Mouse (Mus musculus): ENCODE measurements around the gene Skp2. TPM values are rescaled to one million over a fixed set of nuclear protein-coding genes. Genes with fewer than 3 reads are reported as not detected.

Gene Skp2
- polyA plus RNA-seq, 1 experiment from 2014 or later: 76.9 TPM

- no peaks in the 10 kb centered on the region for H3K27me3 ChIP-seq
- H3K36me3 ChIP-seq: 0 out of 2 replicates have a peak, but pooled peaks cover 7% of the 10 kb centered on the region
- no peak for ATAC-seq (ENCODE audit: borderline replicate concordance, extremely low read depth, low FRiP score, low TSS enrichment)
- no peak overlapping the region for H3K27ac ChIP-seq
- WGBS: 73% methylated on average over 5 of the region's 5 CpGs
- no peaks in the 10 kb centered on the region for H3K9me3 ChIP-seq
- no peak overlapping the region for H3K4me3 ChIP-seq
- peaks cover 6% of the 10 kb centered on the region; the same call in 1 of the 2 replicates for H3K4me1 ChIP-seq
- H3K9ac ChIP-seq: no peak overlapping the region
- no peak overlapping the region for H3K4me2 ChIP-seq
Observed at GRCm38 (mm10) chr15:9087421-9087820, 67.8 kb downstream of the Skp2 start.

- no peak overlapping the region for H3K27ac ChIP-seq
- 73% methylated on average over 11 of the region's 11 CpGs for WGBS
- H3K9ac ChIP-seq: no peak overlapping the region
Observed at GRCm38 (mm10) chr15:9086813-9087212, 68.4 kb downstream of the Skp2 start.

GRCm38 (mm10) chr15:9082753-9083152 lies 72.5 kb downstream of the Skp2 start:
- no peak overlapping the region for H3K4me3 ChIP-seq
- ATAC-seq (ENCODE audit: borderline replicate concordance, extremely low read depth, low FRiP score, low TSS enrichment): no peak
- no peaks in the 10 kb centered on the region for H3K9me3 ChIP-seq
- H3K4me2 ChIP-seq: no peak overlapping the region
- H3K27ac ChIP-seq: no peak overlapping the region
- H3K9ac ChIP-seq: no peak overlapping the region
- WGBS: 73% methylated on average over 9 of the region's 9 CpGs
- 0 out of 2 replicates have a peak, but pooled peaks cover 7% of the 10 kb centered on the region for H3K36me3 ChIP-seq
- H3K4me1 ChIP-seq: peaks cover 24% of the 10 kb centered on the region
- H3K27me3 ChIP-seq: no peaks in the 10 kb centered on the region

More at GRCm38 (mm10) chr15:9086813-9087212, 68.4 kb downstream of the Skp2 start:
- no peak for ATAC-seq (ENCODE audit: borderline replicate concordance, extremely low read depth, low FRiP score, low TSS enrichment)
- Histone ChIP-seq H3K9me3 (no peaks in the 10 kb centered on the region), H3K4me3 (no peak overlapping the region), H3K4me2 (no peak overlapping the region), H3K36me3 (0 out of 2 replicates have a peak, but pooled peaks cover 7% of the 10 kb centered on the region), H3K27me3 (no peaks in the 10 kb centered on the region), H3K4me1 (peaks cover 6% of the 10 kb centered on the region; the same call in 1 of the 2 replicates)

- no peak for ATAC-seq (ENCODE audit: borderline replicate concordance, extremely low read depth, low FRiP score, low TSS enrichment)
Observed at GRCm38 (mm10) chr15:9081294-9081693, 73.9 kb downstream of the Skp2 start.

GRCm38 (mm10) chr15:9080206-9080605 lies 75.0 kb downstream of the Skp2 start:
- H3K4me2 ChIP-seq: no peak overlapping the region
- ATAC-seq (ENCODE audit: borderline replicate concordance, extremely low read depth, low FRiP score, low TSS enrichment): no peak
- peak overlapping the region; percentile 59 for H3K27ac ChIP-seq

More at GRCm38 (mm10) chr15:9081294-9081693, 73.9 kb downstream of the Skp2 start:
- Histone ChIP-seq H3K9ac (no peak overlapping the region), H3K27me3 (no peaks in the 10 kb centered on the region), H3K9me3 (no peaks in the 10 kb centered on the region), H3K27ac (no peak overlapping the region), H3K36me3 (no peaks in the 10 kb centered on the region), H3K4me3 (no peak overlapping the region), H3K4me1 (peaks cover 29% of the 10 kb centered on the region), H3K4me2 (no peak overlapping the region)
- 65% methylated on average over 3 of the region's 3 CpGs for whole genome bisulfite sequencing

GRCm38 (mm10) chr15:9079626-9080025 lies 75.6 kb downstream of the Skp2 start:
- 35% methylated on average over 5 of the region's 5 CpGs for WGBS
- no peak overlapping the region for H3K9ac ChIP-seq
- no peak overlapping the region for H3K4me3 ChIP-seq
- no peaks in the 10 kb centered on the region for H3K36me3 ChIP-seq
- H3K4me1 ChIP-seq: peaks cover 45% of the 10 kb centered on the region
- no peaks in the 10 kb centered on the region for H3K27me3 ChIP-seq
- no peak overlapping the region; the same call in 1 of the 2 replicates for H3K4me2 ChIP-seq
- no peaks in the 10 kb centered on the region for H3K9me3 ChIP-seq
- ATAC-seq (ENCODE audit: borderline replicate concordance, extremely low read depth, low FRiP score, low TSS enrichment): no peak
- H3K27ac ChIP-seq: peak overlapping the region; percentile 81

More at GRCm38 (mm10) chr15:9080206-9080605, 75.0 kb downstream of the Skp2 start:
- Histone ChIP-seq H3K4me3 (no peak overlapping the region), H3K4me1 (peaks cover 40% of the 10 kb centered on the region), H3K36me3 (no peaks in the 10 kb centered on the region), H3K27me3 (no peaks in the 10 kb centered on the region), H3K9me3 (no peaks in the 10 kb centered on the region), H3K9ac (no peak overlapping the region)
- WGBS: 48% methylated on average over 4 of the region's 4 CpGs

- H3K9ac ChIP-seq: no peak overlapping the region
- H3K4me1 ChIP-seq: peaks cover 53% of the 10 kb centered on the region
- H3K27ac ChIP-seq: peak overlapping the region; percentile 81
- H3K27me3 ChIP-seq: no peaks in the 10 kb centered on the region
- peak overlapping the region; percentile 25 for H3K4me2 ChIP-seq
- H3K9me3 ChIP-seq: no peaks in the 10 kb centered on the region
- 46% methylated on average over 12 of the region's 12 CpGs for WGBS
- H3K36me3 ChIP-seq: no peaks in the 10 kb centered on the region
- peak; percentile 41; the same call in 1 of the 2 replicates for ATAC-seq (ENCODE audit: borderline replicate concordance, extremely low read depth, low FRiP score, low TSS enrichment)
- H3K4me3 ChIP-seq: no peak overlapping the region
Observed at GRCm38 (mm10) chr15:9078481-9079300, 76.5 kb downstream of the Skp2 start.

- Histone ChIP-seq H3K9me3 (no peaks in the 10 kb centered on the region), H3K27ac (0 out of 2 replicates have a peak overlapping the region, but pooled peaks have one; percentile 29), H3K36me3 (no peaks in the 10 kb centered on the region), H3K9ac (no peak overlapping the region), H3K4me3 (no peak overlapping the region), H3K4me2 (peak overlapping the region; percentile 77), H3K27me3 (no peaks in the 10 kb centered on the region), H3K4me1 (peaks cover 63% of the 10 kb centered on the region)
- no peak for ATAC-seq (ENCODE audit: borderline replicate concordance, extremely low read depth, low FRiP score, low TSS enrichment)
- WGBS: 38% methylated on average over 14 of the region's 14 CpGs
Observed at GRCm38 (mm10) chr15:9075608-9076200, 79.5 kb downstream of the Skp2 start.

GRCm38 (mm10) chr15:9074671-9075070 lies 80.6 kb downstream of the Skp2 start:
- 5% methylated on average over 4 of the region's 4 CpGs for WGBS
- Histone ChIP-seq H3K27ac (no peak overlapping the region; the same call in 1 of the 2 replicates), H3K4me3 (no peak overlapping the region), H3K4me1 (peaks cover 63% of the 10 kb centered on the region), H3K9me3 (no peaks in the 10 kb centered on the region), H3K36me3 (no peaks in the 10 kb centered on the region), H3K27me3 (no peaks in the 10 kb centered on the region), H3K4me2 (peak overlapping the region; percentile 77), H3K9ac (no peak overlapping the region)
- ATAC-seq (ENCODE audit: borderline replicate concordance, extremely low read depth, low FRiP score, low TSS enrichment): no peak

- WGBS: 14% methylated on average over 2 of the region's 2 CpGs
- ATAC-seq (ENCODE audit: borderline replicate concordance, extremely low read depth, low FRiP score, low TSS enrichment): no peak
- no peak overlapping the region for H3K9ac ChIP-seq
- H3K4me2 ChIP-seq: peak overlapping the region; percentile 77
- H3K4me3 ChIP-seq: peak overlapping the region; percentile 80; the same call in 1 of the 2 replicates
- no peaks in the 10 kb centered on the region for H3K27me3 ChIP-seq
- H3K9me3 ChIP-seq: no peaks in the 10 kb centered on the region
- H3K27ac ChIP-seq: 0 out of 2 replicates have a peak overlapping the region, but pooled peaks have one; percentile 22
- H3K4me1 ChIP-seq: peaks cover 61% of the 10 kb centered on the region
- no peaks in the 10 kb centered on the region for H3K36me3 ChIP-seq
Observed at GRCm38 (mm10) chr15:9074139-9074538, 81.1 kb downstream of the Skp2 start.

- no peaks in the 10 kb centered on the region for H3K9me3 ChIP-seq
- H3K27ac ChIP-seq: 0 out of 2 replicates have a peak overlapping the region, but pooled peaks have one; percentile 22
- H3K36me3 ChIP-seq: no peaks in the 10 kb centered on the region
- H3K27me3 ChIP-seq: no peaks in the 10 kb centered on the region
- WGBS: 67% methylated on average over 5 of the region's 5 CpGs
- H3K4me1 ChIP-seq: peaks cover 56% of the 10 kb centered on the region
- H3K9ac ChIP-seq: no peak overlapping the region
- H3K4me3 ChIP-seq: peak overlapping the region; percentile 80
- H3K4me2 ChIP-seq: peak overlapping the region; percentile 77
- no peak for ATAC-seq (ENCODE audit: borderline replicate concordance, extremely low read depth, low FRiP score, low TSS enrichment)
Observed at GRCm38 (mm10) chr15:9073684-9074083, 81.5 kb downstream of the Skp2 start.
